Mouse (Mus musculus): ENCODE results near the gene Wdr86. TPM values are rescaled to one million over a fixed set of nuclear protein-coding genes. Genes with fewer than 3 reads are reported as not detected.
"Not testable (repeated sequence)": the region's sequence is repeated elsewhere in the genome, so short reads cannot be mapped to it uniquely, and the experiment has no call there.

Wdr86 gene
- polyA plus RNA-seq, 1 experiment, result 11.9 TPM

GRCm38 (mm10) chr5:24709962-24710361 is 20.6 kb downstream of the Wdr86 start:
- DNase-seq (ENCODE audit: low read depth), result no peak
- TF ChIP-seq CTCF (IDR thresholded peaks at IDR 0.05; ENCODE audit: borderline replicate concordance, extremely low read depth, insufficient read depth, insufficient read length) (no peak), POLR2A (IDR thresholded peaks at IDR 0.05; ENCODE audit: borderline replicate concordance, extremely low read depth, insufficient read depth, insufficient read length, poor library complexity, severe bottlenecking) (no peak)

- DNase-seq (ENCODE audit: low read depth), result no peak
- TF ChIP-seq POLR2A (IDR thresholded peaks at IDR 0.05; ENCODE audit: borderline replicate concordance, extremely low read depth, insufficient read depth, insufficient read length, poor library complexity, severe bottlenecking) (no peak), CTCF (IDR thresholded peaks at IDR 0.05; ENCODE audit: borderline replicate concordance, extremely low read depth, insufficient read depth, insufficient read length) (no peak)
Observed at GRCm38 (mm10) chr5:24704615-24705014, 25.9 kb downstream of the Wdr86 start.

- TF ChIP-seq CTCF (IDR thresholded peaks at IDR 0.05; ENCODE audit: borderline replicate concordance, extremely low read depth, insufficient read depth, insufficient read length), result no peak
- DNase-seq (ENCODE audit: low read depth), result no peak
Observed at GRCm38 (mm10) chr5:24701271-24701670, 29.3 kb downstream of the Wdr86 start.

- peak; percentile 11 for DNase-seq (ENCODE audit: low read depth)
- TF ChIP-seq POLR2A (IDR thresholded peaks at IDR 0.05; ENCODE audit: borderline replicate concordance, extremely low read depth, insufficient read depth, insufficient read length, poor library complexity, severe bottlenecking), result no peak
- TF ChIP-seq CTCF (IDR thresholded peaks at IDR 0.05; ENCODE audit: borderline replicate concordance, extremely low read depth, insufficient read depth, insufficient read length), result no peak
Observed at GRCm38 (mm10) chr5:24696704-24697103, 33.8 kb downstream of the Wdr86 start.

GRCm38 (mm10) chr5:24687696-24688095 is 42.8 kb downstream of the Wdr86 start:
- DNase-seq (ENCODE audit: low read depth), result no peak

GRCm38 (mm10) chr5:24686671-24687420 is 43.7 kb downstream of the Wdr86 start:
- DNase-seq (ENCODE audit: low read depth), result not testable (repeated sequence)

More at GRCm38 (mm10) chr5:24687696-24688095, 42.8 kb downstream of the Wdr86 start:
- no peak for TF ChIP-seq POLR2A (IDR thresholded peaks at IDR 0.05; ENCODE audit: borderline replicate concordance, extremely low read depth, insufficient read depth, insufficient read length, poor library complexity, severe bottlenecking)
- no peak for TF ChIP-seq CTCF (IDR thresholded peaks at IDR 0.05; ENCODE audit: borderline replicate concordance, extremely low read depth, insufficient read depth, insufficient read length)

GRCm38 (mm10) chr5:24686176-24686575 is 44.4 kb downstream of the Wdr86 start:
- TF ChIP-seq CTCF (IDR thresholded peaks at IDR 0.05; ENCODE audit: borderline replicate concordance, extremely low read depth, insufficient read depth, insufficient read length) (no peak), POLR2A (IDR thresholded peaks at IDR 0.05; ENCODE audit: borderline replicate concordance, extremely low read depth, insufficient read depth, insufficient read length, poor library complexity, severe bottlenecking) (no peak)
- no peak for DNase-seq (ENCODE audit: low read depth)

- peak; percentile 44; the same call in 1 of the 2 replicates for TF ChIP-seq CTCF (IDR thresholded peaks at IDR 0.05; ENCODE audit: borderline replicate concordance, extremely low read depth, insufficient read depth, insufficient read length)
- peak; percentile 73 for TF ChIP-seq POLR2A (IDR thresholded peaks at IDR 0.05; ENCODE audit: borderline replicate concordance, extremely low read depth, insufficient read depth, insufficient read length, poor library complexity, severe bottlenecking)
- DNase-seq (ENCODE audit: low read depth), result peak; percentile 100
Observed at GRCm38 (mm10) chr5:24685366-24686093, 45.0 kb downstream of the Wdr86 start, which contains the start of gene Nub1. Gene Nub1 (plus strand): TSS chr5:24685532.

GRCm38 (mm10) chr5:24684578-24685365 is 45.8 kb downstream of the Wdr86 start:
- TF ChIP-seq POLR2A (IDR thresholded peaks at IDR 0.05; ENCODE audit: borderline replicate concordance, extremely low read depth, insufficient read depth, insufficient read length, poor library complexity, severe bottlenecking) (no peak), CTCF (IDR thresholded peaks at IDR 0.05; ENCODE audit: borderline replicate concordance, extremely low read depth, insufficient read depth, insufficient read length) (no peak)
- peak; percentile 59 for DNase-seq (ENCODE audit: low read depth)

GRCm38 (mm10) chr5:24681436-24681835 is 49.1 kb downstream of the Wdr86 start:
- no peak for DNase-seq (ENCODE audit: low read depth)
- no peak for TF ChIP-seq CTCF (IDR thresholded peaks at IDR 0.05; ENCODE audit: borderline replicate concordance, extremely low read depth, insufficient read depth, insufficient read length)
- TF ChIP-seq POLR2A (IDR thresholded peaks at IDR 0.05; ENCODE audit: borderline replicate concordance, extremely low read depth, insufficient read depth, insufficient read length, poor library complexity, severe bottlenecking), result no peak

GRCm38 (mm10) chr5:24674238-24674637 is 56.3 kb downstream of the Wdr86 start:
- TF ChIP-seq CTCF (IDR thresholded peaks at IDR 0.05; ENCODE audit: borderline replicate concordance, extremely low read depth, insufficient read depth, insufficient read length) (peak; percentile 80), POLR2A (IDR thresholded peaks at IDR 0.05; ENCODE audit: borderline replicate concordance, extremely low read depth, insufficient read depth, insufficient read length, poor library complexity, severe bottlenecking) (no peak)

More at GRCm38 (mm10) chr5:24674238-24674637, 56.3 kb downstream of the Wdr86 start:
- DNase-seq (ENCODE audit: low read depth), result peak; percentile 86

Other genes with a start within 250 kb of the Wdr86 start
- 2.2 and 5.0 TPM in 2 replicates for gene Gbx1, start 203.5 kb downstream of the Wdr86 start, polyA plus RNA-seq (2012; rRNA removed)
- gene Asb10, start 189.7 kb downstream of the Wdr86 start, polyA plus RNA-seq (2012; rRNA removed), result 0.33 and 0.54 TPM in 2 replicates
- gene 4931409K22Rik, start 173.9 kb downstream of the Wdr86 start, polyA plus RNA-seq (2012; rRNA removed), result 0.19 and 0.34 TPM in 2 replicates
- 75.5 and 85.9 TPM in 2 replicates for gene Abcf2, start 153.3 kb downstream of the Wdr86 start, polyA plus RNA-seq (2012; rRNA removed)
- gene Chpf2, start 144.0 kb downstream of the Wdr86 start, polyA plus RNA-seq (2012; rRNA removed), result 21.9 and 26.8 TPM in 2 replicates
- 162 and 203 TPM in 2 replicates for gene Smarcd3, start 106.3 kb downstream of the Wdr86 start, polyA plus RNA-seq (2012; rRNA removed)
- gene Nub1, start 45.2 kb downstream of the Wdr86 start, polyA plus RNA-seq (2012; rRNA removed), result 57.8 and 58.5 TPM in 2 replicates
- not detected in 2 replicates for gene Crygn, start 27.3 kb upstream of the Wdr86 start, polyA plus RNA-seq (2012; rRNA removed)
- 80.5 and 88.6 TPM in 2 replicates for gene Rheb, start 111.9 kb upstream of the Wdr86 start, polyA plus RNA-seq (2012; rRNA removed)

Data from brain, embryonic 14.5 days (tissue).